Mouse (Mus musculus): ENCODE results near the gene Ssh2. TPM values are rescaled to one million over a fixed set of nuclear protein-coding genes. Genes with fewer than 3 reads are reported as not detected.

Ssh2 gene
- polyA plus RNA-seq, 1 experiment from 2014 or later: 13.4 TPM

DNA sequence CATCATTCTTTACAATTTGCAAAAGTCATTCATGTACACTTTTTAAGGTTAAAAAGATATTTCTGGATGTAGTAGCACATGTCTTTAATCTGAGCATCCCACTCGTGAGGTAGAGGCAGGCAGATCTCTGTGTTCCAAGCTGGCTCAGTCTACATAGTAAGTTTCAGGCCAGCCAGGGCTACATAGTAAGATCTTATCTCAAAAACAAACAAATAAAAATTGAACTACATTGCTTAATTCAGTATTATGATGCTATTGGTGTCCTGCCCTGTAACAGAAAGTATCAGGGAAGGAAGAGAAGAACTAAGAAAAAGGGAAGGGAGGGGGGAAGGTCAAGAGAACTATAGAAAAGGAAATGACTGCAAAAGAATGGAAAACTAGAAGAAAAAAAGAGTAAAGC lies 21.3 kb upstream of the Ssh2 start:
- Histone ChIP-seq H3K4me1 (replicated peaks) (peaks cover 6% of the 10 kb centered on the region), H3K4me3 (no peak overlapping the region), H3K27me3 (peaks cover 25% of the 10 kb centered on the region), H3K4me2 (no peak overlapping the region), H3K9me3 (no peaks in the 10 kb centered on the region), H3K9ac (no peak overlapping the region), H3K27ac (replicated peaks) (no peak overlapping the region), H3K36me3 (no peaks in the 10 kb centered on the region)
- 73% methylated on average over 1 of the region's 1 CpGs for WGBS
- no peak for ATAC-seq (ENCODE audit: low read depth)

DNA sequence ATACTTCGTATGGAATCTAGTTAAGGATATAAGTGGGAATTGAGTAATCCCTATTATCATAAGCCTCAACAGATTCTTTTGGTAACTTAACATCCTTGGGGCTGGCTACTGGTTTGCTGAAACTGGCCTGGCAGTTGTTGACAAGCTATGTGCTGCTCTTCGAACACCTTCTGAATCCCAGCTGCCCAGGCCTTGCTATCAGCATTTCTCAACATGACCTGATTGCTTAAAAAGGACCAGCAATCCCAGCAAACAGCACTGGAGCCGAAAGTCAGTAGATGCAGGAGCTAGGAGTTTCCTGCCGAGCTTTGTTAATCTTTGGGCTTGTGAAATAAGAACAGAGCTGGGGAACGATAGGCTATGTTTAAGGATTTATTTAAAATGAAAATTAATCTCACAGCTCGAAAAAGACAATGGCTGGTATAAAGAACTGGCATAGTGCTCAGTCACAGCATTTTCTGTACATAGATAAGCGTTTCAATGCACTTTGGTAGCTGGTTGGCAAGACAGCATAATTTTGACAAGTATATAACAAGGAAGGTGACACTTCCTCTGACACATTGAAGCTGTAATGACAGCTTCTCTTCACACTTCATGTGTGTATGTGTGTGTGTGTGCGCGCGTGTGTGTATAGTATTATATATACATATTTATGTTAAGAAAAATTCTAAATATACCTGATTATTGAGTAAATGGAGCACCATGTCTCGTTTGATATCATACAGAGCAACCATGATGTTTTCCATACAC lies 20.6 kb upstream of the Ssh2 start:
- H3K36me3 ChIP-seq: no peaks in the 10 kb centered on the region
- no peak overlapping the region for H3K4me2 ChIP-seq
- H3K27me3 ChIP-seq: peaks cover 25% of the 10 kb centered on the region
- 80% methylated on average over 11 of the region's 11 CpGs for WGBS
- ATAC-seq (ENCODE audit: low read depth): no peak
- H3K9ac ChIP-seq: no peak overlapping the region
- peaks cover 6% of the 10 kb centered on the region for H3K4me1 ChIP-seq (replicated peaks)
- H3K9me3 ChIP-seq: no peaks in the 10 kb centered on the region
- H3K4me3 ChIP-seq: no peak overlapping the region
- H3K27ac ChIP-seq (replicated peaks): no peak overlapping the region

DNA sequence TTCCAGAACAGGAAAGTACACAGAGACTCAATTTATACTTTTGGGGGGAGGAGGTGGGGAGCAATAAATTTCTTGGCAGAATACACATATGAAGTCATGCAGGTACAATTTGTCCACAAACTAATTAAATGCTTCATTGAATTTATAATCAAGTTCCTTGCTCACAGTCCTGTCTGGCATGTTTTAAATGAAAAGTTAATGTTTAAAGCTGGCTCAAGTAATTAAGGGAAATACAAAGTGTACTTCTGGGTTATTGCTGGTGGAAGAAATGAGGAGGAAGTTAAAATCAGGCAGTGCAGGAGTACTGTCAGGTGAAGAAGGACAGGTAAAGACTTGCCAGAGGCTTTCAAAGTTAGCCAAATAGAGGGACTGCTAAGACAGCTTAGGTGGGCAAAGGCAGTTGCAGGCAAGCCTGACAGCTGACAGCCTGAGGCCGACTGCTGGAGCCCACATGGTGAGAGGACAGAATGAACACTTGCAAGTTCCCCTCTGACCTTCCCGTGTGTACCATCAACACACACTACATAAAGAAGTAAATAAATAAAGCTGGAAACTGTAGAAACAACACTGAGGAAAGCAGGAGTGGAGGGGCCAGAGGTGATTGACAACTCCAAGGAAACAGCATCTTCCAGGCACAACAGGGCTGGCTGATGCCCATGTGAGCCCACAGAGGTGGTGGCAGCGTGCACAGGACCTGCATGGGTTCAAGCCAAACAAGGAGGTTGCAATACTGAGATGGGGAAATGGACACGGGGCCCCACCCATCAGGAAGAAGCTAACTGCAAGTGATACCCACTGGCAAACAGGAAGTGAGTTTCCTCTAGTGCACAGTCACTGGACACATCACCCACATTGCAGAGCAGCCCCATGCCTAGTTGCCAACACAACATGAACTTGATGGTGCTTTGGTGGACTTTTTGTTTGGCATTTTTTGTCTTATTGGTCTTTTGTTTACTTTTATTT lies 19.6 kb upstream of the Ssh2 start:
- H3K9ac ChIP-seq: no peak overlapping the region
- no peaks in the 10 kb centered on the region for H3K9me3 ChIP-seq
- H3K36me3 ChIP-seq: no peaks in the 10 kb centered on the region
- no peak for ATAC-seq (ENCODE audit: low read depth)
- H3K4me1 ChIP-seq (replicated peaks): peaks cover 6% of the 10 kb centered on the region
- H3K4me3 ChIP-seq: no peak overlapping the region
- H3K27me3 ChIP-seq: peaks cover 25% of the 10 kb centered on the region
- 34% methylated on average over 4 of the region's 4 CpGs for WGBS
- no peak overlapping the region for H3K4me2 ChIP-seq
- H3K27ac ChIP-seq (replicated peaks): no peak overlapping the region

DNA sequence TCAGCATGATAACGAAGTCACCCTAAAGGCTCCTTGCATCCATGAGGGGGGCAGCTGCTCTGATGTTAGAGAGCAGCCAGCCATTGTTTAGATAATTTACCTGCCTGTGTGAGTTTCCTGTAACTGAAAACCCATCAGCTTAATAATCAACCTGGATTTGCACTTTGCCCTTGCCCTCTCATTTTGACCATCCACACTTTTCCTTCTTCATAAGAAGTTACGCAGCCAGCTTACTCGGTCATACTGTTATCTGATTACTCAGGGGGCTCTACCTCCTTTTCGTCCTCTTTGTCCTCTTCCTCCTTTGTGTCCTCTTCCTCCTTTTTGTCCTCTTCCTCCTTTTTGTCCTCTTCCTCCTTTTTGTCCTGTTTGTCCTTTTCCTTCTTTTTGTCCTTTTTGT lies 16.5 kb upstream of the Ssh2 start:
- H3K9me3 ChIP-seq: no peaks in the 10 kb centered on the region
- WGBS: 50% methylated on average over 4 of the region's 4 CpGs
- no peaks in the 10 kb centered on the region for H3K4me1 ChIP-seq (replicated peaks)
- H3K9ac ChIP-seq: no peak overlapping the region
- no peaks in the 10 kb centered on the region for H3K36me3 ChIP-seq
- ATAC-seq (ENCODE audit: low read depth): no peak
- H3K27me3 ChIP-seq: peaks cover 21% of the 10 kb centered on the region
- no peak overlapping the region for H3K27ac ChIP-seq (replicated peaks)
- H3K4me2 ChIP-seq: no peak overlapping the region
- no peak overlapping the region for H3K4me3 ChIP-seq

DNA sequence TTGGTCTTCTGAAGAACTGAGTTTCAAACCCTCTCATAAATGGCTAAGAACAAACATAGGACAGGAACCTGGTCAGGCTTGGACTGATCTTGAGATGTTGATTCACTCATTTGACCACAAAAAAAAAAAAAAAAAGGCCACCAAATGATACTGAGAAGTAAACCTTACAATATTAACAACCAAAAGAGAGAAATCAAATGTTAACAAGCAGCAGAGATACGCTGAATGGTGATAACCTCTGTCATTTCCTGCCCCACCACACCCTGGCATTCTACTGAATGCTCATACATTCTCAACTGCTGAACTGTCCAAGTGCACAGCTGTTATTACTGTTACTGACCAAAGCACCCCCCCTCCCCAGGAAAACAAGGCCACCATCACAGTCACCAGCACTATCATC lies 15.4 kb upstream of the Ssh2 start:
- H3K4me2 ChIP-seq: no peak overlapping the region
- H3K9me3 ChIP-seq: no peaks in the 10 kb centered on the region
- WGBS: 91% methylated on average over 1 of the region's 1 CpGs
- no peak overlapping the region for H3K9ac ChIP-seq
- H3K4me3 ChIP-seq: no peak overlapping the region
- no peaks in the 10 kb centered on the region for H3K4me1 ChIP-seq (replicated peaks)
- H3K27ac ChIP-seq (replicated peaks): no peak overlapping the region
- ATAC-seq (ENCODE audit: low read depth): no peak
- H3K27me3 ChIP-seq: peaks cover 11% of the 10 kb centered on the region
- no peaks in the 10 kb centered on the region for H3K36me3 ChIP-seq

DNA sequence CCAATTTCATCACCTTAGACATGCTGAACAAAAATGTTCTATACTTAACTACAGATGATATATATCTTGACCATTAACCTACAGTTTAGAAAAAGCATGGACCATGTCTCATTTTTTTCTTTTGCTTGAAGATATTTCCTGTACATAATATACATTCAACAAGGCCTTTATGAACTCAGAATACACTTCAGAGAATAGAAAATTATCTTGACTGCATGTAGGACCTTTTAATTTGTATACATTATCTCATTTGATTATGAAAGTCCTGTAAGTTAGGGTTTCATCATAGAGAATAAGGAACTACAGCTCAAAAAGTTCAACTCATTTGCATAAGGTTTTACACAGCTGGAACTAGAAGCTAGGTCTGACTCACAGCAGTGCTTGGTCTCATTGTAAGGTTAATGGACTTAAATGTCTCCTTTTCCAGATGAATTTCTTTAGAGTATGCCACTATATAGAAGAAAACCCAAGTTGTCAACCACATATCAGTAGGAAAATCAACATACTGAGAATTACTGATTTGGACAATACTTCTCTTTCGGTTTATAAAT lies 1.9 kb upstream of the Ssh2 start:
- H3K4me3 ChIP-seq: no peak overlapping the region
- 89% methylated on average over 1 of the region's 1 CpGs for WGBS
- no peak for ATAC-seq (ENCODE audit: low read depth)
- no peaks in the 10 kb centered on the region for H3K9me3 ChIP-seq
- H3K27me3 ChIP-seq: no peaks in the 10 kb centered on the region
- H3K9ac ChIP-seq: no peak overlapping the region
- peaks cover 31% of the 10 kb centered on the region for H3K4me1 ChIP-seq (replicated peaks)
- H3K4me2 ChIP-seq: no peak overlapping the region
- no peak overlapping the region for H3K27ac ChIP-seq (replicated peaks)
- H3K36me3 ChIP-seq: no peaks in the 10 kb centered on the region

DNA sequence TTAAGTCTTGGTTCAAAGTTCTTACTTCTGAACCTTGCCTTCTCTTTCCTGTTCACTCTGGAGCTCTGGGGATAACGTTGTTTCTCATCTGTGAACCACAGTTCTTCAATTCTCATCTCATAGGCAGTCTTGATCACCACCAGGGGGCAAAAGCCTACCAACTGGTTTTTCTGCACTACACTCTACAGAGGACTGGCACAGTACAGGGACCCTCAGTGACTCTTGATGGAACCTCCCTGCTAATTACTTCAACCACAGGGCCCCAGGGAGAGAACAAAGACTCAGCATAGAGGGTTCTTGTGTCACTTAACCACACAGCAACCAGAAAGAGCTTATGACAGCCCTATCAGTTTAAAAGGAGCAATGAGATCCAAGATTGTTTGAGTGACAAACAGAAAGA lies 1.3 kb upstream of the Ssh2 start:
- H3K27ac ChIP-seq (replicated peaks): no peak overlapping the region
- ATAC-seq (ENCODE audit: low read depth): 0 out of 2 replicates have a peak, but pooled peaks have one; percentile 55
- peaks cover 31% of the 10 kb centered on the region for H3K4me1 ChIP-seq (replicated peaks)
- H3K4me2 ChIP-seq: peak overlapping the region; percentile 83
- no peak overlapping the region for H3K4me3 ChIP-seq
- no peaks in the 10 kb centered on the region for H3K9me3 ChIP-seq
- no peaks in the 10 kb centered on the region for H3K36me3 ChIP-seq
- H3K9ac ChIP-seq: no peak overlapping the region
- WGBS: 3% methylated on average over 1 of the region's 1 CpGs
- no peaks in the 10 kb centered on the region for H3K27me3 ChIP-seq

DNA sequence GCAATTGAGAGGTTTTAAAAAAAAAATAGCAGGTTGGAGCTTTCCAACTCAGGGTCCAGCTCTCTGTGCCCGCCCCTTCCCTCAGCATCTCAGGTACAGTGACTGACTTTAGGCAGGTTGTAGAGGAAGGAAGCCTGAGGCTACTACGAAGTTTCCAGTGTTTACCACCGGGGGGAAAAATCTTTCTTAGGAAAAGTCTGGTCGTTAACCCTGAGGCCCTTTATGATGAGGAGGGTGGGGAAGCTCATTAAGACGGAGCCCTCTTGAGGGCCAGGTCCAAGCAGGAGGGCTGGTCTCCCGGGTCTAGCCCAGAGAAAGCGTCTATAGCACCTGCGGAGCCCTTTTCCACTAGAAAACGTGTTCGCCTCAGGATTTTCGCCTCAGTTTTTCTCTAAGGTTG lies 604 bp upstream of the Ssh2 start:
- peak; percentile 51 for ATAC-seq (ENCODE audit: low read depth)
- Histone ChIP-seq H3K9ac (peak overlapping the region; percentile 96), H3K36me3 (no peaks in the 10 kb centered on the region), H3K4me1 (replicated peaks) (peaks cover 31% of the 10 kb centered on the region), H3K4me3 (peak overlapping the region; percentile 83), H3K4me2 (peak overlapping the region; percentile 83), H3K27me3 (no peaks in the 10 kb centered on the region), H3K27ac (replicated peaks) (peak overlapping the region; percentile 99), H3K9me3 (no peaks in the 10 kb centered on the region)
- WGBS: 1% methylated on average over 11 of the region's 11 CpGs

DNA sequence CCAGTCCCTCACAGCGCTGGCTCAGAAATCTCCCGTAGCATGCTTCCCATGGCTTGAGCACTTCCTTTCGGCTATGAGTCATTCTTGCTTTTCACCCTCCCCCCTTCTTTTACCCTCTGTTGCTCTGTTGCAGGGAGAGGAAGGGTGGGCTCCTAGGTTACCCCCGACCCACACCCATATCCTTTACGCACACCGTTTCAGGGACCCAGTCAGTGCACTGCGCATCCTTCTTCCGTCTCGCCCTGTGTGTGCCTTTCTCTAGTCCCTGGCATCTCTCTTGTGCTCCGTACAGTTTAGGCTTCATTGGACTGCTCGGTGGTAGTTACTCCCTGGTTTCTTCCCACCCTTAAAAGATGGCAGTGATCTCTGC lies 659 bp downstream of the Ssh2 start:
- Histone ChIP-seq H3K4me2 (peak overlapping the region; percentile 83), H3K36me3 (no peaks in the 10 kb centered on the region), H3K27ac (replicated peaks) (peak overlapping the region; percentile 99), H3K4me1 (replicated peaks) (peaks cover 31% of the 10 kb centered on the region), H3K9me3 (no peaks in the 10 kb centered on the region), H3K4me3 (peak overlapping the region; percentile 83), H3K27me3 (no peaks in the 10 kb centered on the region), H3K9ac (peak overlapping the region; percentile 96)
- WGBS: 0% methylated on average over 11 of the region's 11 CpGs
- peak; percentile 75 for ATAC-seq (ENCODE audit: low read depth)

DNA sequence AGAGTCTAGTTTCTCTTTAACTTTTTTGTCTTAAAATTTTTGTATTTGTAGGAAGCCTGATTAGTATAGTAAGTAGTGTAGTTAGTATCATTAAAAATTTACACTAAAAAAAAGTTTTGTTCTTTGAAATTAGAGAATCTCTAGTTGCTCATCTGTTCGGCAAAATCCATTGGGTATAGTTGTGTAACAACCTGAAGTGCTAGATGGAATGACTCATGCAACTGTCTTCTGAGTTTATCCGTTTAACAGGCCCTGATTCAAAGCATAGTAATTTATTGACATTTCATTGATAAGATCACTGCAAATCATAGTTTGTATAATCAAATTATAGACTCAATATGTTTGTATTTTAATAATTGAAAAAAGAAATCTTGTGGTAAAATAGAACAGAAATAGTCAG lies 14.7 kb downstream of the Ssh2 start:
- H3K36me3 ChIP-seq: no peaks in the 10 kb centered on the region
- no peak for ATAC-seq (ENCODE audit: low read depth)
- 74% methylated on average over 2 of the region's 2 CpGs for WGBS

DNA sequence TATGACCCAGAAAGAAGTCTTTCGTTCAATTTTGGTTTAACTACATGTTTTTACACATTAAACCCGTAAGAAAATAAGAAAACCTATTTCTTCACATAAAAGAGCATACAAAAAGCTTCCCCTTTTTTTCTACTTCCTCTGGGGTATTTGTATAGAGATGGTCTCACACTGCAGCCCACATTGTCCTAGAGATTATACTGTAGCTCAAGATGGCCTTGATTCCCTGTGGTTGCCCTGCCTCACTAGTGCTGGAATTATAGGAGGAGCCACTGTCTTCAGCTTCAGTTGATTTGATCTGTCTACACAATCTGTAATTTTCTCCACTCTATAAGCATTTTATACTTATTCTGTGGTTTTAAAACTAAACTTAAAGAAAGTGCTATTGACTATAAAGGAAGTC lies 15.4 kb downstream of the Ssh2 start:
- no peaks in the 10 kb centered on the region for H3K36me3 ChIP-seq
- H3K27ac ChIP-seq (replicated peaks): no peak overlapping the region
- H3K9me3 ChIP-seq: no peaks in the 10 kb centered on the region
- no peaks in the 10 kb centered on the region for H3K27me3 ChIP-seq
- no peak for ATAC-seq (ENCODE audit: low read depth)
- 91% methylated on average over 2 of the region's 2 CpGs for WGBS
- no peak overlapping the region for H3K4me2 ChIP-seq
- H3K4me1 ChIP-seq (replicated peaks): no peaks in the 10 kb centered on the region
- H3K9ac ChIP-seq: no peak overlapping the region
- no peak overlapping the region for H3K4me3 ChIP-seq

More for the DNA sequence above, 14.7 kb downstream of the Ssh2 start:
- no peaks in the 10 kb centered on the region for H3K27me3 ChIP-seq
- no peaks in the 10 kb centered on the region for H3K9me3 ChIP-seq
- H3K4me2 ChIP-seq: no peak overlapping the region
- H3K27ac ChIP-seq (replicated peaks): no peak overlapping the region
- H3K4me3 ChIP-seq: no peak overlapping the region
- H3K9ac ChIP-seq: no peak overlapping the region
- no peaks in the 10 kb centered on the region for H3K4me1 ChIP-seq (replicated peaks)

DNA sequence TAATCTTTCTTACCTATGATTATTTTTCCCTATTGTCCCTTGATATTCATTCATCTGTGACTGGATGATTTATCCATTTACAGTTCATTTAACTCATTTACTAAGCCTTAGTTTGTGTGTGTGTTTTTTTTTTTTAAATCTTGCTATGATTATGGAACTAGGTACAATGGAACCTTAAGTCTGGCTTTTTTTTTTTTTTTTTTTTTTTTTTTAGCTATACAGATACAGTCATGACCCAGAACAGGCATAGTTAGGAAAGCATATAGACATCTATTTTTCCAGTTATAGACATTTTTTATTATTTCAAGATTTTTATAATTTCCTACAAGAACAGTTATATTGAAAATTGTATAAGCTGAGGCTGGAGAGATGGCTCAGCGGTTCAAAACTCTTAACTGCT lies 19.2 kb downstream of the Ssh2 start:
- no peak for ATAC-seq (ENCODE audit: low read depth)
- no peak overlapping the region for H3K27ac ChIP-seq (replicated peaks)
- WGBS: 95% methylated on average over 1 of the region's 1 CpGs

More for the DNA sequence above, 19.2 kb downstream of the Ssh2 start:
- Histone ChIP-seq H3K27me3 (no peaks in the 10 kb centered on the region), H3K9me3 (no peaks in the 10 kb centered on the region), H3K4me2 (no peak overlapping the region), H3K36me3 (no peaks in the 10 kb centered on the region), H3K4me1 (replicated peaks) (no peaks in the 10 kb centered on the region), H3K9ac (no peak overlapping the region), H3K4me3 (no peak overlapping the region)
